Mouse (Mus musculus) liver, embryonic 14.5 days (tissue): ENCODE results near the gene Srgap2.

Experiments
- CTCF ChIP-seq: IDR thresholded peaks from 2 replicates; pipeline ENCODE4 v1.5.1; 2016; ENCODE audit warnings: antibody characterized with exemption, low read depth, control low read depth
- EP300 ChIP-seq: IDR thresholded peaks from 2 replicates; pipeline ENCODE4 v1.6.1; 2016; ENCODE audit warnings: antibody characterized with exemption, low read depth

- TF ChIP-seq CTCF, result no peak
- TF ChIP-seq EP300, result no peak
Observed at GRCm38 (mm10) chr1:131349993-131350510, 177.1 kb downstream of the Srgap2 start.
